Mouse (Mus musculus) layer of hippocampus, adult 2 months (tissue): ENCODE measurements around the gene Clic5. TPM values are rescaled to one million over a fixed set of nuclear protein-coding genes. Genes with fewer than 3 reads are reported as not detected.
A peak's percentile ranks its signal among the peaks of the same experiment; 100 is the strongest.

Experiments used
- DNase-seq, 2 experiments: peaks; one replicate each; pipeline ENCODE4 v3.0.0; 2022; ENCODE audit warnings: low spot score in 2 of 2
- H3K27ac ChIP-seq: fragments of 200-600 bp; 2 replicates; pipeline ENCODE4 v1.8.1; 2022
- H3K4me3 ChIP-seq: fragments of 200-600 bp; 2 replicates; pipeline ENCODE4 v1.8.1; 2022; ENCODE audit warnings: mild to moderate bottlenecking
- CTCF ChIP-seq: fragments of 200-600 bp; conservative IDR thresholded peaks from 2 replicates; pipeline ENCODE4 v1.8.1; 2022; ENCODE audit warnings: antibody characterized with exemption, mild to moderate bottlenecking, moderate library complexity
- long read RNA-seq, 2 experiments: library from polyadenylated mRNA; stranded (forward); transcript quantifications; one replicate each; pipeline ENCODE4 v2.0.0; 2021; ENCODE audit warnings: borderline mapping rate in 2 of 2
- total RNA-seq, 2 experiments: library from RNA; stranded (reverse); gene quantifications; 2 replicates each; pipeline ENCODE4 v1.2.3; 2021

Gene Clic5
- 1 to 10 TPM; 3.3 to 4.2 TPM for total RNA-seq
- long read RNA-seq, experiment 1, full-length matches to known transcripts = 3 of 4 reads
- long read RNA-seq, experiment 1, partial matches to known transcripts = 0 of 4 reads
- long read RNA-seq, experiment 1, other reads (novel, unspliced or antisense) = 1 of 4 reads
- long read RNA-seq, experiment 2, full-length matches to known transcripts = 7 of 7 reads
- long read RNA-seq, experiment 2, partial matches to known transcripts = 0 of 7 reads
- long read RNA-seq, experiment 2, other reads (novel, unspliced or antisense) = 0 of 7 reads

GRCm38 (mm10) chr17:44188042-44188768 lies at the start of gene Clic5:
TSS of gene Clic5 (plus strand) at chr17:44188584.
- Histone ChIP-seq H3K27ac (peak within 1 kb of the TSS; percentile 64), H3K4me3 (peak within 1 kb of the TSS; percentile 55)
- DNase-seq = no peak
- TF ChIP-seq CTCF = peak; percentile 50

- TF ChIP-seq CTCF = no peak
- H3K27ac ChIP-seq = no peak overlapping the region
- no peak for DNase-seq
- no peak overlapping the region for H3K4me3 ChIP-seq
Measured at GRCm38 (mm10) chr17:44145806-44146205, 42.6 kb upstream of the Clic5 start.

DNA sequence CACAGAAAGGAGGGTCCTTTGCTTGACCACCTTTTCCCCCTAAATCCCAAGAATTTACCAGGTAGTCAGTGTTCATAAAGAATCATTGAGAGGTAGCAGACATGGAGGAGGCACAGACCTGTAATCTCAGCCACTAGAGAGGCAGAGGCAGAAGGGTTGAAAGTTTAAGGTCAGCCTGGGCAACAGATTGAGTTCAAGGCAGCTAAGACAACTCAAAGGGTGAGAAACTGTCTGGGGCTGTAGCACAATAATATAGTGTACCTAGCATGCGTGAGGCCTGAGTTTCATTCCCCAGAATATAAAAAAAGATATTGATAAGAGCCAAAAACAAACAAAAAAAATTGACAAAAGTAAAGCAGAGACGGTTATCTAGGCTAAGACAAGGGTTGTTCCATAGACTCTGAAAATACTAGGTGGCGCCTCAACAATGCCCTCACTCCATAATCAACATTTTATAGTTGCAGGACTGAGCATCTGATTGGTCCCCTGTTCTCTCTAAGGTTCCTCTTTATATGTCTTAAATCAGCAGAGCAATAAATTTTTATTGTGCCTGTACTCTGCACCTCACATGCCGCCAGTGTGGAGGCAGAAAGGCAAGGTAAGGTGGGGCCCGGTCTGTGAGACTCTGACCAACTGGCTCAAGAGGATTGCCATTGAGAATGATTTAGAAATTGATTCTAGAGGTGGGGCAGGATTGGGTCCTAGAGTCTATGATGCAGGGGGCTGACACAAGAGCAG lies 40.1 kb upstream of the Clic5 start:
- no peak overlapping the region for H3K4me3 ChIP-seq
- no peak for DNase-seq
- TF ChIP-seq CTCF = no peak
- no peak overlapping the region for H3K27ac ChIP-seq

GRCm38 (mm10) chr17:44151130-44151529 lies 37.3 kb upstream of the Clic5 start:
- DNase-seq = peak in 1 of 2 experiments; percentile 16
- TF ChIP-seq CTCF = peak; percentile 80
- no peak overlapping the region for H3K4me3 ChIP-seq

GRCm38 (mm10) chr17:44151889-44152288 lies 36.5 kb upstream of the Clic5 start:
- DNase-seq = no peak
- H3K27ac ChIP-seq = no peak overlapping the region
- TF ChIP-seq CTCF = no peak
- no peak overlapping the region for H3K4me3 ChIP-seq

More at GRCm38 (mm10) chr17:44151130-44151529, 37.3 kb upstream of the Clic5 start:
- no peak overlapping the region for H3K27ac ChIP-seq

- TF ChIP-seq CTCF = no peak
- H3K4me3 ChIP-seq = no peak overlapping the region
- H3K27ac ChIP-seq = no peak overlapping the region
- no peak for DNase-seq
Measured at GRCm38 (mm10) chr17:44153871-44154270, 34.5 kb upstream of the Clic5 start.

DNA sequence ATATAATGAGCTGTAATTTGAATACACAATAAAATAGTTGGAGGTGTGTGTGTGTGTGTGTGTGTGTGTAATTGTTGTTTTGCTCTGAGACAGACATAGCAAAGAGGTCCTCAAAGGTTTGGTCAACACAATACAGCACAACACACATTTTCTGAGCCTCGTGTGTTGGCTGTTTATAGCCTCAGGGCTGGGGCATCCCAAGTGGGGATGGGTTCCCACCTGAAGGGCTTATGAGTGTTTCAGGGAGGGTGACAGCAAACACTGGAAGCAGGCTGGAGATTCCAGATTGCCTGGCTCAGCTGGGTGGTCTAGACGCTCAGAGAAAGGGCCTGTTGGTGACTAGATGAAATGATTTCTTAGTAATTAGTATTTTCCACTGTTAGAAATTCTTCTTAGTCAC lies 33.2 kb upstream of the Clic5 start:
- no peak for DNase-seq
- no peak overlapping the region for H3K4me3 ChIP-seq
- H3K27ac ChIP-seq = no peak overlapping the region
- no peak for TF ChIP-seq CTCF

GRCm38 (mm10) chr17:44158186-44158585 lies 30.2 kb upstream of the Clic5 start:
- no peak for TF ChIP-seq CTCF
- Histone ChIP-seq H3K4me3 (no peak overlapping the region), H3K27ac (no peak overlapping the region)
- DNase-seq = no peak

GRCm38 (mm10) chr17:44160449-44160848 lies 27.9 kb upstream of the Clic5 start:
- TF ChIP-seq CTCF = no peak
- Histone ChIP-seq H3K27ac (no peak overlapping the region), H3K4me3 (no peak overlapping the region)
- DNase-seq = no peak

GRCm38 (mm10) chr17:44162514-44162913 lies 25.9 kb upstream of the Clic5 start:
- no peak overlapping the region for H3K27ac ChIP-seq
- H3K4me3 ChIP-seq = no peak overlapping the region
- TF ChIP-seq CTCF = no peak
- no peak for DNase-seq

GRCm38 (mm10) chr17:44162935-44163334 lies 25.4 kb upstream of the Clic5 start:
- Histone ChIP-seq H3K27ac (no peak overlapping the region), H3K4me3 (no peak overlapping the region)
- no peak for DNase-seq
- no peak for TF ChIP-seq CTCF

DNA sequence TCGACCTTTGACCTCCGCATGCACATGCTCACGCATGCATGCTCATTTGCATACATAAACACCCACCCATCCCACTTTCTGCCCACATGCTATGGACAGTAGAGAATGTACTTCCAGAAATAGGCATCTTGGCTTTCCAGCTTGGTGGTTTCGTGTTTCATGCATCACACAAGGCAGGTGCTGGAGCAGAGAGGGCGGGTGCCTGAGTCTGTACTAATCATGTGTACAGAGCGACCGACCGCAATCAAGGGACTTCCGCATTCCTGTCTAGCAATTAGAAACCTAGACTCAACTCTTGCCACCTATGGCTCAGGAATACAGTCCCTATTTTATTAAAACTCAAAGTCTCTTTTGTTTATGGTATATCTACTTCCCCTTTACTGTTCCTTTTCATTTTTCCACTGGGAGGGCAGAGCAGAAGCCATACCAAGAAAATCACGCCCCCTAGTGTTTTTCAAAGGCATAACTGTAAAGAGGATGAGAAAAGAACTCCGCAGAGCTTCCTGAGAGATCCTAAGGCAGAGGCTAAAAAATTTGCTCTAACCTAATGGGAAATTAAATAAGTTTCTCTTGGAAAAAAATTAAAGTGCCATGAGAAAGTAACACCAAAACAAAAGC lies 22.5 kb upstream of the Clic5 start:
- Histone ChIP-seq H3K4me3 (no peak overlapping the region), H3K27ac (no peak overlapping the region)
- DNase-seq = no peak
- TF ChIP-seq CTCF = peak; percentile 36

DNA sequence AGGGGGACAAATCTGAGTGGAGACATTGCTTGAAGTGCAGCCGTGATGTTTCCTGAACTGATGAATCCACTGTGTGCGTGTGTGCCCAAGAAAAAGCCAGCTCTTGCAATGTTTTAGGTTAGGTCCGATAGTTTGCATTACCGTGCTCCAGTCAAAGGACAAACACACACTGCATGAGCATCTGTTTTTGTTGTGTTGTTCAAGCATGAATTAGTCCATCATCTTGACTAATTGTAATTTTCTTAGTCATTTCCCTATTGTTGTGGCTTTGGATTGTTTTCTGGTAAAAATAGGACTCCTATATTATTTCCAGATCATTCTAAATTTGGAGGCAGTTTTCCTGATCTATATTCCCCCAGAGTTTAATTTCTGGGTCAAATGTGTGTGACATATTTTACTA lies 18.7 kb upstream of the Clic5 start:
- DNase-seq = no peak
- no peak for TF ChIP-seq CTCF

More for the DNA sequence above, 18.7 kb upstream of the Clic5 start:
- Histone ChIP-seq H3K27ac (no peak overlapping the region), H3K4me3 (no peak overlapping the region)
